Mouse (Mus musculus): ENCODE data around the gene Chrne.
A peak's percentile ranks its signal among the peaks of the same experiment; 100 is the strongest.

Gene Chrne

GRCm38 (mm10) chr11:70628431-70628830 is 9.4 kb upstream of the Chrne start:
- no peak for DNase-seq (ENCODE audit: low spot score)

GRCm38 (mm10) chr11:70626877-70627276 is 7.9 kb upstream of the Chrne start:
- no peak for DNase-seq (ENCODE audit: low spot score)

- no peak for DNase-seq (ENCODE audit: low spot score)
These were observed 6.5 kb upstream of the Chrne start for GRCm38 (mm10) chr11:70625473-70625872.

DNA sequence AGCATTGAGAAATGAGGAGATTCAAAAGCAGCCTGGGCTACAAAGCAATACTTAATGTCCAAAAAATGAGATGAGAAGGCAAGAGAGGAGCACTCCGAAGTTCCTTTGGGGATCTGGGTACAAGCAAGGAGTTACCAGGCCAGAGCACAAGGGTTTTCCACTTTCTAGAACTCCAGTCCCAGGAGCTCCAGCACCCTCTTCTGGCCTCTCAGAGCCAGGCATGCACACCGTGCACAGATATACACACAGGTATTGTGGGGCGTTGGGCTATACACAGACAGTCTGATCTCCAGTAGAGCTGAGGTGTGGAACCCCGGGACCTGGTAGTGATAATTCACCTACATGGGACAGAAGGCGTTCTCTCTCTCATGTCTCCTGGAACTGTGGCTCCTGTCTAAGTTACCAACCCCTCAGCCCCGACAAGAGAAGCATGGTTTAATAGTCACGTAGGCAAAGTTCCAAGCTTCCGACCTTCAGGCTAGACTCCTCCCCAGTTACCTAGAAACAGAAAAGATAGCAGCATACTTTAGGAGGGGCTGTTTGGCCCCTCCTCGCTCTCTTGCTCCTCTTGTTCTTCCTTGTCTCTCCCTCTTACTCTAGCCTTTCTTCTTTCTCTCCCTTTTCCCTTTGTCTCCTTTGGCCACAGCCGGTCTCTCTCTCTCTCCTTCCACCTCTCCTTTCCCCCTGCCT is 4.2 kb upstream of the Chrne start:
- no peak for DNase-seq (ENCODE audit: low spot score)

DNA sequence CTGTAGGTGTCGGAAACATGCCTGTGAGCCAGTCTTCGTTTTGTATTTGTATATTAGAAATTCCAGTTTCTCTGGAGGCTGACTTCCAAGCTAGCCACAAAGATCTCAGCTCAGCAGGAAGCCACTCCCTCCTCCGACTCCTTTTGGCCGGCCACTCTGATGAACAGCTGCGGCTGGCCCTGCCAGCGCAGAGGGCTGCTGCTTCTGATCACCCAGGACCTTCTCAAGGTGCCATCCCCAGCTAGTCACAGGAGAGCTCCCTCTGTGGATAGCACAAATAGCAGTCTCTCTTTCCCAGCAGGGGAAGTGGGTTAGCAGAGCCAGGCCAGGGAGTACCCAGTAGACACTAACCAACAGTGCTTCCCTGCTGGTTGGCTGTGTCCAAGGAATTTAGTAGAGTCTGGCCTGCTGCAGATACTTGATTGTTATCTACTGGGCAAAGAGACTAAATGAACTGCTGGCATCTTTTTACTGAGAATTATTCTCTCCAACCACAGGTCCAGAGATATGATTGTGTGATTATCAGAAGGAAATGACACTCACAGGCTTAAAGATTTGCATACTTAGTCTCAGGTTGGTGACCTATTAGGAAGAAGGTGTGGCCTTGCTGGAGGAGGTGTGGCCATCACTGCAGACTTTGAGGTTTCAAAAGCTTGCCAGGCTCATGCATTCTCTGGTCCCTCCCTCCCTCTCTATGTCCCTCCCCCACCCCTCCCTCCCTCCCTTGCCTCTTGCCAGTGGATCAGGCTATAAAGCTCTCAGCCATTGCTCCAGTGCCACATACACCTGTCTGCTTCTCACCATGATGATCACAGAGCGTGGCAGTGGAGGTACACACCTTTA is 3.2 kb upstream of the Chrne start:
- no peak for DNase-seq (ENCODE audit: low spot score)

GRCm38 (mm10) chr11:70615516-70616093 is 3.4 kb downstream of the Chrne start, which contains the start of gene 4930544D05Rik:
Gene 4930544D05Rik (plus strand): TSS chr11:70615848.
- DNase-seq (ENCODE audit: low spot score), result no peak

DNA sequence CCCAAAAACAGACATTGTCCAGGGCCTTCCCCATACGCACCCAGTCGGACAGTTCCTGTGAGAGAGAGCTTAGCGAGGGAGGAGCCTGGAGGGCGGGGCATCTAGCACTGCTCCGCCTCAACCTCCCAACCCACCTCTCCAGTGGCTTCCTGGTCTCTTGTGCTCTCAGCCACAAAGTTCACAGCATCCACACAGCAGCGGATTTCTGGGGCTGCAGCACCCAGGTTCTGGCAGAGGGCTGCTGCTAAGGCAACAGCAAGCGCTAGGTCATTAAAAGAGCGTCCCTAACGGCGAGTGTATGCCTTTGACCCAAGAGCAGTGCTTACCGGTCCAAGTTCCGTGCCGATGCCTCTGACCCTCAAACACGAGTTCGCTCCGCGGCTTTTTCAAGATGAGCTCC is 3.9 kb downstream of the Chrne start:
- peak; percentile 62 for DNase-seq (ENCODE audit: low spot score)

GRCm38 (mm10) chr11:70612505-70612904 is 6.5 kb downstream of the Chrne start:
- no peak for DNase-seq (ENCODE audit: low spot score)

GRCm38 (mm10) chr11:70610752-70611151 is 8.3 kb downstream of the Chrne start:
- no peak for DNase-seq (ENCODE audit: low spot score)

- no peak for DNase-seq (ENCODE audit: low spot score)
These were observed 10.5 kb downstream of the Chrne start for GRCm38 (mm10) chr11:70608381-70609066.

DNA sequence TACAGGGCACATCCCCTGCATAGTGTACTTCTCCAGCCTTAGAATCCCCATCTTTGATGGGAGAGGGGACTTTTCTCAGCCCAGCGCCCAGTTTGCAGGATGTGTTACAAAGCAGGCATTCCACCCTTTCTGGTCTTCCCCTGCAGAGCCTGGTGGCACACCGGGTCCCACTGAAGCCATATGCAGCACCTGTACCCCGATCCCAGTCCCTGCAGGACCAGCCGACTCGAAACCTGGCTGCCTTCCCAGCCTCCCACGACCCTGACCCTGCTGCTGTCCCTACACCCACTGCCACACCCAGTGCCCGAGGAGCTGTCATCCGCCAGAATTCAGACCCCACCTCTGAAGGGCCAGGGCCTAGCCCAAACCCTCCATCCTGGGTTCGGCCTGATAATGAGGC is 11.4 kb downstream of the Chrne start:
- DNase-seq (ENCODE audit: low spot score), result no peak

DNA sequence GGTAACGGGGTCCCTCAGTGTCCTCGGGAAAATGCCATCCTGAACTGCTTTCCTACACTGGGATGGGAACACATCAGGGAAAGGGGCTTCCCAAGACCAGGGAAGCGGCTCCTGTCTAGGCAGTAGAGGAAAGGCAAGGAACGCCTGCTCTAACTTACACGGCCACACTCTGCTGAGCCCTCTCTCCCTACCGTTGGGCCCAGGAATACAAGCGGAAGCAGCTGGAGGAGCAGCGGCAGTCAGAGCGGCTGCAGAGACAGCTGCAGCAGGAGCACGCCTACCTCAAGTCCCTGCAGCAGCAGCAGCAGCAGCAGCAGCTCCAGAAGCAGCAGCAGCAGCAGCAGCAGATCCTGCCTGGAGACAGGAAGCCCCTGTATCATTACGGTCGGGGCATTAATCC is 12.3 kb downstream of the Chrne start:
- no peak for DNase-seq (ENCODE audit: low spot score)

- peak; percentile 67 for DNase-seq (ENCODE audit: low spot score)
These were observed 13.9 kb downstream of the Chrne start for GRCm38 (mm10) chr11:70605024-70605566.

DNA sequence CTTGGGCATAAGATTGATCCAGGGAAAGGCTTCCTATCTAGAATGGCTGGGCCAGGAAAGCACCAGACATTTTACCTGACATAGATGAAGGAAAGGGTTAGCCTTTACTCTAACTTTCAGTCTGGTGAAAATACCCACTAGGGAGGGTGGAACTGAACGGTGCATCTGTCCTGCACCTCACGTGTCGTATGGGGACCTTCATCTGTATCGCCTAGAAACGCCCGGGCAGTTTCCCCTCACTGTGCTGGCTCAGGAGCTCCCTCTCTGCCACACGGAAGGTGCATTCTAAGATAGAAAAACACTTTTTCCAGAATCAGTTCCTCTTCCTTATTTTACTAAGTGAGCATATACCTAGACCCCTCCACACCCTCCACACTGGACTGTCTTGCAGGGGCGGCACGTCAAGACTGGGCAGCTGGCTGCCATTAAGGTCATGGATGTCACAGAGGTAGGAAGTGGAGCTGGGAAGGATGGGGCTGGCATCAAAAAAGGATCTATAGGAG is 20.5 kb downstream of the Chrne start:
- no peak for DNase-seq (ENCODE audit: low spot score)

GRCm38 (mm10) chr11:70597301-70597700 is 21.7 kb downstream of the Chrne start:
- DNase-seq (ENCODE audit: low spot score), result no peak

DNA sequence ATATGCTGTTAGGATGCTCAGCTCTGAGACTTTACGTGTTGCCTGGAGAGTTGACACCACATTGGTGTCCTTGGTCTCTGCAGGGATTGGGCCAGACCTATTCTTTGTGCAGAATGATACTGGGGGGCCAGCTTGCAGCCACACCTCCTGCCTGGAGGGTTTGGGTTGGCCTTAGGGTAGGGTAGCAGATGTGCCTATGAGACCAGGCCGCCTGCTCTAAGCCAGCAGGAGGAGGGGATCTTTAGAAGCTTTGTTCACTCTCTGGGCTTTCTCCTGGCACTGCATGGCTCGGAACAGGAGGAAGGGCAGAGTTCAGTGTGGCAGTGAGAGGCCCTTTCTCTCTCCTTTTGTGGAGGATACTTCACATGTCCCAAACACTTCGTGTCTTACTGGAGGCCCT is 22.9 kb downstream of the Chrne start:
- no peak for DNase-seq (ENCODE audit: low spot score)

- no peak for DNase-seq (ENCODE audit: low spot score)
These were observed 23.4 kb downstream of the Chrne start for GRCm38 (mm10) chr11:70595638-70596037.

GRCm38 (mm10) chr11:70594253-70594989 is 24.6 kb downstream of the Chrne start:
- DNase-seq (ENCODE audit: low spot score), result no peak

DNA sequence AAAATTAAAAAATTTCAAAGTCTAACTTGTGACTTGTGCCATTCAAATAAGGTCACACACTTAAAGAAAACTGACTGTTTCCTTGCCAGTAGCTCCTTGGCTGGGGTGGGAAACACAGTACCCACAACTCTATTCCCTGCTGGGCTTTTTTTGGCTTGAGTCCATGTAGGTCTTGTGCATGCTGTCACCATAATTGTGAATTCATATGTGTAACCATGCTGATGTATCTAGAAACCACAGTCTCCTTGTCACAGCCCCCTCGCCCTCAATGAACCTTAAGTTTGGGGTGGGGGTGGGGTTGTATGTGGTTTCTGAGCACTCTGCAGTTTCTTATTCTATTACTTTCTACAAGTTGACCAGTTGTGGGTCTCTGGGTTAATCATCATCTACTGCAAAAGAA is 27.3 kb downstream of the Chrne start:
- no peak for DNase-seq (ENCODE audit: low spot score)

GRCm38 (mm10) chr11:70586954-70587353 is 32.1 kb downstream of the Chrne start:
- DNase-seq (ENCODE audit: low spot score), result no peak

GRCm38 (mm10) chr11:70586261-70586660 is 32.8 kb downstream of the Chrne start:
- no peak for DNase-seq (ENCODE audit: low spot score)
